Mouse (Mus musculus) MEL (cell line): ENCODE results near the gene Ctnnbip1. TPM values are rescaled to one million over a fixed set of nuclear protein-coding genes. Genes with fewer than 3 reads are reported as not detected.
A peak's percentile ranks its signal among the peaks of the same experiment; 100 is the strongest.

Experiments
- DNase-seq: peaks from one replicate; pipeline ENCODE4 v3.0.0; 2011; ENCODE audit warnings: low read depth, low spot score
- H3K27ac ChIP-seq: 2 replicates; pipeline ENCODE4 v1.5.1; 2012; ENCODE audit warnings: low read depth, mild to moderate bottlenecking, control low read depth, low read length, moderate library complexity; ENCODE audit not compliant: control insufficient read depth
- H3K27me3 ChIP-seq, 2 experiments: fragments of 150-350 bp in 1 of 2; sonication (generic) in 1 of 2; 2 replicates each; pipeline ENCODE4 v1.6.1; 2012; ENCODE audit warnings: low read length in 2 of 2, mild to moderate bottlenecking in 2 of 2, improper control_type of control experiment in 1 of 2, moderate library complexity in 1 of 2; ENCODE audit not compliant: insufficient read depth in 2 of 2, control insufficient read depth in 1 of 2
- H3K36me3 ChIP-seq, 2 experiments: 2 replicates each; pipeline ENCODE4 v1.6.1; 2012 to 2014; ENCODE audit warnings: low read length in 2 of 2, improper control_type of control experiment in 1 of 2, inconsistent platforms in 1 of 2, mild to moderate bottlenecking in 1 of 2; ENCODE audit not compliant: insufficient read depth in 2 of 2, control insufficient read depth in 1 of 2
- H3K4me1 ChIP-seq, 2 experiments: fragments of 150-350 bp in 1 of 2; sonication (generic) in 1 of 2; 2 replicates each; pipeline ENCODE4 v1.6.1; 2012; ENCODE audit warnings: low read length in 2 of 2, improper control_type of control experiment in 1 of 2, mild to moderate bottlenecking in 1 of 2; ENCODE audit not compliant: insufficient read depth in 2 of 2, control insufficient read depth in 1 of 2
- H3K4me3 ChIP-seq, 2 experiments: fragments of 150-350 bp in 1 of 2; sonication (generic) in 1 of 2; 2 replicates each; pipeline ENCODE4 v1.5.1; 2012; ENCODE audit warnings: low read depth in 2 of 2, low read length in 2 of 2, mild to moderate bottlenecking in 2 of 2, moderate library complexity in 2 of 2, control low read depth in 1 of 2, improper control_type of control experiment in 1 of 2; ENCODE audit not compliant: control insufficient read depth in 1 of 2, insufficient read depth in 1 of 2
- H3K79me2 ChIP-seq: 2 replicates; pipeline ENCODE4 v1.6.1; 2012; ENCODE audit warnings: mild to moderate bottlenecking, low read length, moderate library complexity; ENCODE audit not compliant: control insufficient read depth, poor library complexity, insufficient read depth
- H3K9ac ChIP-seq: 2 replicates; pipeline ENCODE4 v1.6.1; 2012; ENCODE audit warnings: low read depth, mild to moderate bottlenecking, control low read depth, low read length, moderate library complexity; ENCODE audit not compliant: control insufficient read depth, poor library complexity, severe bottlenecking
- H3K9me3 ChIP-seq: fragments of 150-350 bp; sonication (generic); replicated peaks from 2 replicates; pipeline ENCODE4 v1.6.1; 2012; ENCODE audit warnings: mild to moderate bottlenecking, low read length, improper control_type of control experiment, moderate library complexity; ENCODE audit not compliant: insufficient read depth
- CHD1 ChIP-seq: IDR thresholded peaks from 2 replicates; pipeline ENCODE4 v1.6.1; 2012; ENCODE audit warnings: low read depth, mild to moderate bottlenecking, inconsistent platforms, low read length, improper control_type of control experiment
- CTCF ChIP-seq, 3 experiments: IDR thresholded peaks in 2 of 3; conservative IDR thresholded peaks in 1 of 3; 2 replicates each; pipeline ENCODE4 v1.5.1; 2011 to 2012; ENCODE audit warnings: low read length in 3 of 3, low read depth in 2 of 3, mild to moderate bottlenecking in 2 of 3, improper control_type of control experiment in 1 of 3, inconsistent platforms in 1 of 3, mixed read lengths in 1 of 3, moderate library complexity in 1 of 3; ENCODE audit not compliant: control insufficient read depth in 1 of 3, insufficient read depth in 1 of 3, poor library complexity in 1 of 3, severe bottlenecking in 1 of 3
- E2F4 ChIP-seq: IDR thresholded peaks from 2 replicates; pipeline ENCODE4 v1.6.1; 2011; ENCODE audit warnings: low read depth, low read length, improper control_type of control experiment, borderline replicate concordance
- ELF1 ChIP-seq: IDR thresholded peaks from 2 replicates; pipeline ENCODE4 v1.6.1; 2014; ENCODE audit warnings: low read depth, mild to moderate bottlenecking, inconsistent platforms, low read length, improper control_type of control experiment, moderate library complexity
- EP300 ChIP-seq, 2 experiments: IDR thresholded peaks; 2 replicates each; pipeline ENCODE4 v1.6.1; 2011; ENCODE audit warnings: improper control_type of control experiment in 2 of 2, low read length in 2 of 2, low read depth in 1 of 2, mild to moderate bottlenecking in 1 of 2
- ETS1 ChIP-seq: IDR thresholded peaks from 2 replicates; pipeline ENCODE4 v1.6.1; 2012; ENCODE audit warnings: low read depth, mild to moderate bottlenecking, inconsistent platforms, low read length, improper control_type of control experiment, moderate library complexity
- GABPA ChIP-seq: IDR thresholded peaks from 2 replicates; pipeline ENCODE4 v1.6.1; 2012; ENCODE audit warnings: low read depth, mild to moderate bottlenecking, inconsistent platforms, low read length, improper control_type of control experiment, moderate library complexity
- GATA1 ChIP-seq: IDR thresholded peaks from 2 replicates; pipeline ENCODE4 v1.6.1; 2011; ENCODE audit warnings: low read depth, low read length, improper control_type of control experiment
- HCFC1 ChIP-seq: IDR thresholded peaks from 2 replicates; pipeline ENCODE4 v1.6.1; 2012; ENCODE audit warnings: low read depth, mild to moderate bottlenecking, inconsistent platforms, low read length, improper control_type of control experiment, moderate library complexity
- JUND ChIP-seq: IDR thresholded peaks from 2 replicates; pipeline ENCODE4 v1.6.1; 2011; ENCODE audit warnings: low read depth, mild to moderate bottlenecking, improper control_type of control experiment, low read length
- KAT2A ChIP-seq: conservative IDR thresholded peaks from 2 replicates; pipeline ENCODE4 v1.6.1; 2012; ENCODE audit warnings: low read depth, low read length, improper control_type of control experiment, inconsistent platforms
- MAFK ChIP-seq: IDR thresholded peaks from 2 replicates; pipeline ENCODE4 v1.6.1; 2011; ENCODE audit warnings: low read depth, mild to moderate bottlenecking, low read length, improper control_type of control experiment, borderline replicate concordance
- MAX ChIP-seq: IDR thresholded peaks from 2 replicates; pipeline ENCODE4 v1.6.1; 2011; ENCODE audit warnings: low read length, improper control_type of control experiment
- MAZ ChIP-seq: IDR thresholded peaks from 2 replicates; pipeline ENCODE4 v1.6.1; 2012; ENCODE audit warnings: low read depth, mild to moderate bottlenecking, inconsistent platforms, low read length, improper control_type of control experiment
- MEF2A ChIP-seq: IDR thresholded peaks from 2 replicates; pipeline ENCODE4 v1.6.1; 2014; ENCODE audit warnings: low read depth, mild to moderate bottlenecking, inconsistent platforms, low read length, improper control_type of control experiment; ENCODE audit not compliant: poor library complexity, insufficient replicate concordance, severe bottlenecking; ENCODE audit errors: extremely low read depth
- MXI1 ChIP-seq: IDR thresholded peaks from 2 replicates; pipeline ENCODE4 v1.6.1; 2011; ENCODE audit warnings: mild to moderate bottlenecking, low read depth, low read length, improper control_type of control experiment
- MYB ChIP-seq: IDR thresholded peaks from 2 replicates; pipeline ENCODE4 v1.6.1; 2011; ENCODE audit warnings: mild to moderate bottlenecking, low read depth, low read length, improper control_type of control experiment
- MYC ChIP-seq: IDR thresholded peaks from 2 replicates; pipeline ENCODE4 v1.6.1; 2011; ENCODE audit warnings: low read depth, mild to moderate bottlenecking, low read length, improper control_type of control experiment, moderate library complexity
- NELFE ChIP-seq: IDR thresholded peaks from 2 replicates; pipeline ENCODE4 v1.6.1; 2011; ENCODE audit warnings: low read depth, low read length, improper control_type of control experiment
- NRF1 ChIP-seq: IDR thresholded peaks from 2 replicates; pipeline ENCODE4 v1.6.1; 2014; ENCODE audit warnings: low read depth, mild to moderate bottlenecking, inconsistent platforms, low read length, improper control_type of control experiment, moderate library complexity; ENCODE audit not compliant: poor library complexity, insufficient read depth, severe bottlenecking
- POLR2A ChIP-seq, 2 experiments: IDR thresholded peaks; 2 replicates each; pipeline ENCODE4 v1.6.1; 2011 to 2012; ENCODE audit warnings: low read length in 2 of 2, mild to moderate bottlenecking in 2 of 2, control low read depth in 1 of 2, improper control_type of control experiment in 1 of 2, low read depth in 1 of 2, moderate library complexity in 1 of 2; ENCODE audit not compliant: control insufficient read depth in 1 of 2, insufficient read depth in 1 of 2, poor library complexity in 1 of 2
- POLR2AphosphoS2 ChIP-seq: IDR thresholded peaks from 2 replicates; pipeline ENCODE4 v1.6.1; 2011; ENCODE audit warnings: low read length, improper control_type of control experiment
- POLR2AphosphoS5 ChIP-seq: IDR thresholded peaks from 2 replicates; pipeline ENCODE4 v1.6.1; 2012; ENCODE audit warnings: low read depth, borderline replicate concordance, mild to moderate bottlenecking, inconsistent platforms, low read length, moderate library complexity, mixed read lengths
- RAD21 ChIP-seq: IDR thresholded peaks from 2 replicates; pipeline ENCODE4 v1.6.1; 2011; ENCODE audit warnings: mild to moderate bottlenecking, low read depth, low read length, improper control_type of control experiment
- RCOR1 ChIP-seq: IDR thresholded peaks from 2 replicates; pipeline ENCODE4 v1.6.1; 2012; ENCODE audit warnings: low read depth, mild to moderate bottlenecking, inconsistent platforms, low read length, improper control_type of control experiment
- SIN3A ChIP-seq: IDR thresholded peaks from 2 replicates; pipeline ENCODE4 v1.6.1; 2012; ENCODE audit warnings: low read length, improper control_type of control experiment, inconsistent platforms
- SMC3 ChIP-seq: IDR thresholded peaks from 2 replicates; pipeline ENCODE4 v1.6.1; 2011; ENCODE audit warnings: low read depth, low read length, improper control_type of control experiment
- TAL1 ChIP-seq: IDR thresholded peaks from 2 replicates; pipeline ENCODE4 v1.6.1; 2012; ENCODE audit warnings: mild to moderate bottlenecking, inconsistent platforms, low read length, moderate library complexity, mixed read lengths
- TBP ChIP-seq: IDR thresholded peaks from 2 replicates; pipeline ENCODE4 v1.8.0; 2011; ENCODE audit warnings: low read depth, low read length, improper control_type of control experiment
- TCF12 ChIP-seq: IDR thresholded peaks from 2 replicates; pipeline ENCODE4 v1.6.1; 2014; ENCODE audit warnings: low read depth, mild to moderate bottlenecking, inconsistent platforms, low read length, improper control_type of control experiment, moderate library complexity
- UBTF ChIP-seq: IDR thresholded peaks from 2 replicates; pipeline ENCODE4 v1.6.1; 2012; ENCODE audit warnings: low read depth, mild to moderate bottlenecking, inconsistent platforms, low read length, improper control_type of control experiment, moderate library complexity, borderline replicate concordance; ENCODE audit not compliant: insufficient read depth
- USF1 ChIP-seq: IDR thresholded peaks from 2 replicates; pipeline ENCODE4 v1.6.1; 2014; ENCODE audit warnings: low read depth, mild to moderate bottlenecking, inconsistent platforms, low read length, improper control_type of control experiment, moderate library complexity
- ZC3H11A ChIP-seq: IDR thresholded peaks from 2 replicates; pipeline ENCODE4 v1.6.1; 2012; ENCODE audit warnings: low read depth, mild to moderate bottlenecking, inconsistent platforms, low read length, improper control_type of control experiment
- ZMIZ1 ChIP-seq: IDR thresholded peaks from 2 replicates; pipeline ENCODE4 v1.6.1; 2012; ENCODE audit warnings: low read depth, mild to moderate bottlenecking, inconsistent platforms, low read length, improper control_type of control experiment, moderate library complexity
- ZNF384 ChIP-seq: IDR thresholded peaks from 2 replicates; pipeline ENCODE4 v1.6.1; 2012; ENCODE audit warnings: low read depth, mild to moderate bottlenecking, inconsistent platforms, low read length, improper control_type of control experiment
- polyA plus RNA-seq, 2 experiments: library from polyadenylated mRNA; stranded (reverse) in 1 of 2; unstranded in 1 of 2; fragments of >175 nt in 1 of 2; fragments of >200 nt in 1 of 2; gene quantifications; 2 replicates each; pipeline versions ENCODE4 v1.2.1 to v1.2.4; 2012; ENCODE audit warnings: low replicate concordance in 2 of 2, low read depth in 1 of 2; ENCODE audit not compliant: insufficient read length in 2 of 2, insufficient read depth in 1 of 2, missing spikeins in 1 of 2
- total RNA-seq: library from RNA; depleted of rRNA; stranded (reverse); fragments of 300-350 nt; gene quantifications from 2 replicates; pipeline ENCODE4 v1.2.3, GENCODE M21; 2012; rRNA removed

Ctnnbip1 gene
- 10.8 and 12.7 TPM in 2 replicates for total RNA-seq
- 10 to 100 TPM in 1 of 2 experiments, not detected in 1; 20.2 TPM for polyA plus RNA-seq

DNA sequence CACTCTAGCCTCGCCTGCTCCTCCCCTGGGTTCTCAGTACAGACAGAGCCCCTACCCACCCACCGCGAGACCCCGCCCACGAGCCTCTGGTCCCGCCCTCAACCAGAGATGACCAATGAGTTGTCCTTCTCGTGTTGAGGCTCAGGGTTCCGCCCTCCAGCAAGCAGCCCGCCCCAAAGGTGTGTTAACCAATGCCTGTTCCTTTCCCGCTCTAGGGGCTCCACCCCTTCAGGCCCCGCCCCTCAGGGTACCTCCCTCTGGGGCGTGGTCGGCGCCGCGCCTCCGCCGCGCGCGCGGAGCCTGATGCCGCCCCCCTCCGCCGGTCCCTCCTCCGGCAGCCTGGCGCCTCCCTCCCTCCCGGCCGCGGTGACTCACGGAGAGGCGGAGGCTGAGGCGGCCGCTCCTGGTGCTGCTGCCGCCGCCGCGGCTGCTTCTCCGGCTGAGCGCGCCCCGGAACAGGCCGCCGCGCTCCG, at the start of gene Ctnnbip1:
Ctnnbip1 (plus strand) TSS at position 369 of the 473 bp plus-strand sequence.
- H3K27ac ChIP-seq = no peak within 1 kb of the TSS

DNA sequence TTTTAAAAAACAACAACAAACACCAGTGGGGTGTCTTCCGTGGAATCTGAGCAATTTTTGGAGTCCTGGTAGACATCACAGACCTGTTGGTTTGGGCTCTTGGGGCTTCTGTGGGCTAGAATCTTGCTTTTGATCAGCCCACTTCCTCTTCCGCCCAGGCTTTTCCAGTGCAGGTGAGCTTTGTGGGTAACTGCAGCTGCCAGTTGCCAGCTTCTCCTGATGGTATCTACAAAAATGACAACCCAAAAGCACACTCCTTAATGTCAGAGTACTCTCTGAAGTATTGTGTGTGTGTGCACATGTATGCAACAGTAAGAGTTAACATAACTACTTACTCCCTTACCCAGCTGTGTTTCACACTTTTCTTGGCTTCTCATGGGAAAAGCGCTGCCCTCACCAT, 48.5 kb upstream of the Ctnnbip1 start:
- Histone ChIP-seq H3K4me3 (no peak overlapping the region), H3K36me3 (peaks cover 0 to 5% of the 10 kb centered on the region in 2 experiments; a peak in 2 of 4 replicates)
- DNase-seq = peak; percentile 43
- TF ChIP-seq MAZ (no peak), GATA1 (no peak), HCFC1 (no peak), POLR2AphosphoS2 (no peak), SMC3 (no peak), POLR2AphosphoS5 (no peak), POLR2A (IDR thresholded peaks at IDR 0.05; ENCODE audit: control insufficient read depth in 1 of 2, insufficient read depth in 1 of 2, low read depth in 1 of 2, low read length in 2 of 2, poor library complexity in 1 of 2) (no peak), ETS1 (peak; percentile 61; the same call in 1 of the 2 replicates), ZC3H11A (no peak), EP300 (IDR thresholded peaks at IDR 0.05; ENCODE audit: low read depth in 1 of 2, low read length in 2 of 2) (peak; percentile 39 to 52; a peak in 3 of 4 replicates), USF1 (no peak), MAX (0 out of 2 replicates have a peak, but pooled peaks have one; percentile 18), ZNF384 (no peak), E2F4 (no peak), UBTF (no peak), MYB (no peak), ELF1 (no peak), MAFK (no peak), RCOR1 (peak; percentile 57), NRF1 (no peak)

More for the DNA sequence above, at the start of gene Ctnnbip1:
- Histone ChIP-seq H3K4me1 (peaks cover 2 to 11% of the 10 kb centered on the region in 2 experiments; a peak in 3 of 4 replicates), H3K4me3 (peak within 1 kb of the TSS; percentile 61 to 71), H3K27me3 (no peaks in the 10 kb centered on the region), H3K36me3 (peaks cover 0 to 7% of the 10 kb centered on the region in 2 experiments; a peak in 2 of 4 replicates), H3K9ac (peak within 1 kb of the TSS; percentile 67), H3K9me3 (no peaks in the 10 kb centered on the region), H3K79me2 (peaks cover 1% of the 10 kb centered on the region; the same call in 1 of the 2 replicates)
- TF ChIP-seq MYC = no peak
- TF ChIP-seq NELFE = peak; percentile 28; the same call in 1 of the 2 replicates
- no peak for TF ChIP-seq ETS1
- TF ChIP-seq MAZ = peak; percentile 10; the same call in 1 of the 2 replicates
- TF ChIP-seq JUND = no peak
- TF ChIP-seq ZMIZ1 = peak; percentile 52; the same call in 1 of the 2 replicates
- TF ChIP-seq MYB = no peak
- TF ChIP-seq UBTF = peak; percentile 83; the same call in 1 of the 2 replicates
- TF ChIP-seq RCOR1 = no peak
- TF ChIP-seq MEF2A = no peak
- no peak for TF ChIP-seq CTCF (IDR thresholded peaks at IDR 0.05 in 2 of 3, conservative IDR thresholded peaks at IDR 0.05 in 1 of 3; ENCODE audit: control insufficient read depth in 1 of 3, insufficient read depth in 1 of 3, low read depth in 2 of 3, low read length in 3 of 3, poor library complexity in 1 of 3, severe bottlenecking in 1 of 3)
- TF ChIP-seq ZC3H11A = no peak
- no peak for TF ChIP-seq SIN3A
- TF ChIP-seq MAX = no peak
- TF ChIP-seq NRF1 = 0 out of 2 replicates have a peak, but pooled peaks have one; percentile 35
- no peak for TF ChIP-seq TAL1
- TF ChIP-seq RAD21 = no peak
- 0 out of 2 replicates have a peak, but pooled peaks have one; percentile 21 for TF ChIP-seq TCF12
- no peak for TF ChIP-seq E2F4
- TF ChIP-seq TBP = no peak
- TF ChIP-seq CHD1 = no peak
- TF ChIP-seq POLR2AphosphoS5 = no peak
- TF ChIP-seq MXI1 = no peak
- TF ChIP-seq EP300 (IDR thresholded peaks at IDR 0.05; ENCODE audit: low read depth in 1 of 2, low read length in 2 of 2) = no peak
- no peak for TF ChIP-seq ELF1
- TF ChIP-seq GABPA = no peak
- TF ChIP-seq KAT2A = no peak
- peak; percentile 97 for DNase-seq

More for the DNA sequence above, 48.5 kb upstream of the Ctnnbip1 start:
- H3K4me1 ChIP-seq = peaks cover 0 to 6% of the 10 kb centered on the region in 2 experiments; a peak in 2 of 4 replicates
- no peaks in the 10 kb centered on the region for H3K9me3 ChIP-seq
- no peaks in the 10 kb centered on the region for H3K27me3 ChIP-seq
- no peak overlapping the region for H3K9ac ChIP-seq
- H3K79me2 ChIP-seq = no peaks in the 10 kb centered on the region
- H3K27ac ChIP-seq = no peak overlapping the region
